Mouse (Mus musculus): Measurements from ENCODE around the gene Cbx1. TPM values are rescaled to one million over a fixed set of nuclear protein-coding genes. Genes with fewer than 3 reads are reported as not detected.
"Not testable (repeated sequence)": the region's sequence is repeated elsewhere in the genome, so short reads cannot be mapped to it uniquely, and the experiment has no call there.

Cbx1 gene
- total RNA-seq, 4 experiments from 2014 or later, result 33.3 to 37.5 (median 35.5) TPM

- DNase-seq (ENCODE audit: low spot score in 2 of 2), result no peak
Measured at GRCm38 (mm10) chr11:96775063-96775462, 13.9 kb upstream of the Cbx1 start.

- DNase-seq (ENCODE audit: low spot score in 2 of 2), result no peak
Measured at GRCm38 (mm10) chr11:96775665-96776064, 13.3 kb upstream of the Cbx1 start.

- no peak for DNase-seq (ENCODE audit: low spot score in 2 of 2)
Measured at GRCm38 (mm10) chr11:96776068-96776467, 12.9 kb upstream of the Cbx1 start.

- peak; percentile 99 for DNase-seq (ENCODE audit: low spot score in 2 of 2)
Measured at GRCm38 (mm10) chr11:96776968-96777962, 11.7 kb upstream of the Cbx1 start, which contains the start of gene Snx11. Snx11 (minus strand) TSS chr11:96777559.

GRCm38 (mm10) chr11:96778061-96778627 lies 10.8 kb upstream of the Cbx1 start:
- not testable (repeated sequence) for DNase-seq (ENCODE audit: low spot score in 2 of 2)

- DNase-seq (ENCODE audit: low spot score in 2 of 2), result no peak
Measured at GRCm38 (mm10) chr11:96780306-96780705, 8.6 kb upstream of the Cbx1 start.

GRCm38 (mm10) chr11:96781425-96781824 lies 7.5 kb upstream of the Cbx1 start:
- no peak for DNase-seq (ENCODE audit: low spot score in 2 of 2)

- peak; percentile 34 to 42 for DNase-seq (ENCODE audit: low spot score in 2 of 2)
Measured at GRCm38 (mm10) chr11:96784847-96785246, 4.1 kb upstream of the Cbx1 start.

GRCm38 (mm10) chr11:96786731-96787450 lies 2.0 kb upstream of the Cbx1 start:
- DNase-seq (ENCODE audit: low spot score in 2 of 2), result no peak

- DNase-seq (ENCODE audit: low spot score in 2 of 2), result no peak
Measured at GRCm38 (mm10) chr11:96789990-96790389, 1.1 kb downstream of the Cbx1 start.

GRCm38 (mm10) chr11:96790681-96791080 lies 1.8 kb downstream of the Cbx1 start:
- DNase-seq (ENCODE audit: low spot score in 2 of 2), result no peak

GRCm38 (mm10) chr11:96795491-96795890 lies 6.6 kb downstream of the Cbx1 start:
- DNase-seq (ENCODE audit: low spot score in 2 of 2), result no peak

GRCm38 (mm10) chr11:96796081-96796480 lies 7.2 kb downstream of the Cbx1 start:
- DNase-seq (ENCODE audit: low spot score in 2 of 2), result no peak

- DNase-seq (ENCODE audit: low spot score in 2 of 2), result no peak
Measured at GRCm38 (mm10) chr11:96796586-96796985, 7.7 kb downstream of the Cbx1 start.

- DNase-seq (ENCODE audit: low spot score in 2 of 2), result no peak
Measured at GRCm38 (mm10) chr11:96799511-96799910, 10.6 kb downstream of the Cbx1 start.

GRCm38 (mm10) chr11:96805606-96806005 lies 16.7 kb downstream of the Cbx1 start:
- no peak for DNase-seq (ENCODE audit: low spot score in 2 of 2)

GRCm38 (mm10) chr11:96808066-96808465 lies 19.1 kb downstream of the Cbx1 start:
- no peak for DNase-seq (ENCODE audit: low spot score in 2 of 2)

GRCm38 (mm10) chr11:96809562-96810235 lies 20.8 kb downstream of the Cbx1 start:
- DNase-seq (ENCODE audit: low spot score in 2 of 2), result no peak

- not testable (repeated sequence) for DNase-seq (ENCODE audit: low spot score in 2 of 2)
Measured at GRCm38 (mm10) chr11:96811188-96811587, 22.3 kb downstream of the Cbx1 start.

GRCm38 (mm10) chr11:96813455-96813854 lies 24.5 kb downstream of the Cbx1 start:
- no peak for DNase-seq (ENCODE audit: low spot score in 2 of 2)

- no peak for DNase-seq (ENCODE audit: low spot score in 2 of 2)
Measured at GRCm38 (mm10) chr11:96813920-96814319, 25.0 kb downstream of the Cbx1 start.
